Mouse (Mus musculus): ENCODE results near the gene Fut7. TPM values are rescaled to one million over a fixed set of nuclear protein-coding genes. Genes with fewer than 3 reads are reported as not detected.

The Fut7 gene
- polyA plus RNA-seq, 1 experiment from 2014 or later: not detected

GRCm38 (mm10) chr2:25429435-25430180 lies 6.5 kb downstream of the Fut7 start:
- H3K9me3 ChIP-seq (ENCODE audit: control insufficient read depth, low read length): no peaks in the 10 kb centered on the region
- peak overlapping the region; percentile 98 for H3K4me2 ChIP-seq
- peaks cover 37% of the 10 kb centered on the region for H3K27me3 ChIP-seq (replicated peaks; ENCODE audit: control insufficient read depth, insufficient read depth, low read length)
- H3K4me3 ChIP-seq (ENCODE audit: low read depth, low read length): peak overlapping the region; percentile 82
- H3K4me1 ChIP-seq (replicated peaks; ENCODE audit: control insufficient read depth, insufficient read depth, low read length): peaks cover 6% of the 10 kb centered on the region
- H3K36me3 ChIP-seq (ENCODE audit: control insufficient read depth, insufficient read depth, low read length): no peaks in the 10 kb centered on the region
- no peak for DNase-seq (ENCODE audit: low spot score)
- WGBS: 72% methylated on average over 5 of the region's 5 CpGs
- ATAC-seq (replicated peaks; ENCODE audit: low FRiP score): no peak
- H3K27ac ChIP-seq (ENCODE audit: low read depth, low read length): no peak overlapping the region
- no peak overlapping the region for H3K9ac ChIP-seq (ENCODE audit: low read depth, low read length)

- Histone ChIP-seq H3K36me3 (ENCODE audit: control insufficient read depth, insufficient read depth, low read length) (no peaks in the 10 kb centered on the region), H3K4me2 (no peak overlapping the region), H3K4me3 (ENCODE audit: low read depth, low read length) (no peak overlapping the region)
Observed at GRCm38 (mm10) chr2:25430395-25431233, 7.5 kb downstream of the Fut7 start.

GRCm38 (mm10) chr2:25431308-25431855 lies 8.3 kb downstream of the Fut7 start:
- 70% methylated on average over 6 of the region's 6 CpGs for WGBS

More at GRCm38 (mm10) chr2:25430395-25431233, 7.5 kb downstream of the Fut7 start:
- 77% methylated on average over 17 of the region's 17 CpGs for WGBS
- H3K4me1 ChIP-seq (replicated peaks; ENCODE audit: control insufficient read depth, insufficient read depth, low read length): peaks cover 6% of the 10 kb centered on the region
- no peak overlapping the region for H3K27ac ChIP-seq (ENCODE audit: low read depth, low read length)
- DNase-seq (ENCODE audit: low spot score): no peak
- ATAC-seq (replicated peaks; ENCODE audit: low FRiP score): no peak
- no peaks in the 10 kb centered on the region for H3K9me3 ChIP-seq (ENCODE audit: control insufficient read depth, low read length)
- peaks cover 27% of the 10 kb centered on the region for H3K27me3 ChIP-seq (replicated peaks; ENCODE audit: control insufficient read depth, insufficient read depth, low read length)
- no peak overlapping the region for H3K9ac ChIP-seq (ENCODE audit: low read depth, low read length)

GRCm38 (mm10) chr2:25432326-25433098 lies 9.4 kb downstream of the Fut7 start:
- Histone ChIP-seq H3K27me3 (replicated peaks; ENCODE audit: control insufficient read depth, insufficient read depth, low read length) (peaks cover 18% of the 10 kb centered on the region), H3K9ac (ENCODE audit: low read depth, low read length) (no peak overlapping the region), H3K27ac (ENCODE audit: low read depth, low read length) (no peak overlapping the region), H3K4me3 (ENCODE audit: low read depth, low read length) (no peak overlapping the region), H3K4me1 (replicated peaks; ENCODE audit: control insufficient read depth, insufficient read depth, low read length) (peaks cover 6% of the 10 kb centered on the region), H3K9me3 (ENCODE audit: control insufficient read depth, low read length) (no peaks in the 10 kb centered on the region), H3K36me3 (ENCODE audit: control insufficient read depth, insufficient read depth, low read length) (no peaks in the 10 kb centered on the region), H3K4me2 (no peak overlapping the region)
- no peak for DNase-seq (ENCODE audit: low spot score)
- ATAC-seq (replicated peaks; ENCODE audit: low FRiP score): no peak
- 56% methylated on average over 11 of the region's 11 CpGs for WGBS

More at GRCm38 (mm10) chr2:25431308-25431855, 8.3 kb downstream of the Fut7 start:
- Histone ChIP-seq H3K27me3 (replicated peaks; ENCODE audit: control insufficient read depth, insufficient read depth, low read length) (peaks cover 20% of the 10 kb centered on the region), H3K4me2 (no peak overlapping the region), H3K9me3 (ENCODE audit: control insufficient read depth, low read length) (no peaks in the 10 kb centered on the region), H3K4me1 (replicated peaks; ENCODE audit: control insufficient read depth, insufficient read depth, low read length) (peaks cover 6% of the 10 kb centered on the region), H3K9ac (ENCODE audit: low read depth, low read length) (no peak overlapping the region), H3K27ac (ENCODE audit: low read depth, low read length) (no peak overlapping the region; the same call in 1 of the 2 replicates), H3K4me3 (ENCODE audit: low read depth, low read length) (no peak overlapping the region), H3K36me3 (ENCODE audit: control insufficient read depth, insufficient read depth, low read length) (no peaks in the 10 kb centered on the region)
- ATAC-seq (replicated peaks; ENCODE audit: low FRiP score) (no peak), DNase-seq (ENCODE audit: low spot score) (no peak)

- Histone ChIP-seq H3K9me3 (ENCODE audit: control insufficient read depth, low read length) (no peaks in the 10 kb centered on the region), H3K27me3 (replicated peaks; ENCODE audit: control insufficient read depth, insufficient read depth, low read length) (peaks cover 18% of the 10 kb centered on the region), H3K4me1 (replicated peaks; ENCODE audit: control insufficient read depth, insufficient read depth, low read length) (peaks cover 6% of the 10 kb centered on the region), H3K27ac (ENCODE audit: low read depth, low read length) (no peak overlapping the region), H3K4me2 (no peak overlapping the region), H3K9ac (ENCODE audit: low read depth, low read length) (no peak overlapping the region), H3K36me3 (ENCODE audit: control insufficient read depth, insufficient read depth, low read length) (no peaks in the 10 kb centered on the region), H3K4me3 (ENCODE audit: low read depth, low read length) (no peak overlapping the region)
- DNase-seq (ENCODE audit: low spot score): no peak
- ATAC-seq (replicated peaks; ENCODE audit: low FRiP score): no peak
- WGBS: 85% methylated on average over 17 of the region's 17 CpGs
Observed at GRCm38 (mm10) chr2:25433101-25433500, 10.0 kb downstream of the Fut7 start.

GRCm38 (mm10) chr2:25434292-25434691 lies 11.2 kb downstream of the Fut7 start:
- DNase-seq (ENCODE audit: low spot score): no peak
- WGBS: 85% methylated on average over 8 of the region's 8 CpGs

GRCm38 (mm10) chr2:25436286-25436820 lies 13.3 kb downstream of the Fut7 start:
- no peaks in the 10 kb centered on the region for H3K9me3 ChIP-seq (ENCODE audit: control insufficient read depth, low read length)
- no peak for ATAC-seq (replicated peaks; ENCODE audit: low FRiP score)
- H3K4me2 ChIP-seq: no peak overlapping the region
- H3K9ac ChIP-seq (ENCODE audit: low read depth, low read length): no peak overlapping the region
- H3K27me3 ChIP-seq (replicated peaks; ENCODE audit: control insufficient read depth, insufficient read depth, low read length): no peaks in the 10 kb centered on the region
- 85% methylated on average over 10 of the region's 10 CpGs for WGBS
- no peak overlapping the region for H3K4me3 ChIP-seq (ENCODE audit: low read depth, low read length)
- DNase-seq (ENCODE audit: low spot score): no peak
- H3K4me1 ChIP-seq (replicated peaks; ENCODE audit: control insufficient read depth, insufficient read depth, low read length): no peaks in the 10 kb centered on the region
- no peaks in the 10 kb centered on the region for H3K36me3 ChIP-seq (ENCODE audit: control insufficient read depth, insufficient read depth, low read length)
- no peak overlapping the region for H3K27ac ChIP-seq (ENCODE audit: low read depth, low read length)

More at GRCm38 (mm10) chr2:25434292-25434691, 11.2 kb downstream of the Fut7 start:
- no peak overlapping the region for H3K27ac ChIP-seq (ENCODE audit: low read depth, low read length)
- no peak overlapping the region for H3K4me3 ChIP-seq (ENCODE audit: low read depth, low read length)
- H3K9me3 ChIP-seq (ENCODE audit: control insufficient read depth, low read length): no peaks in the 10 kb centered on the region
- H3K9ac ChIP-seq (ENCODE audit: low read depth, low read length): no peak overlapping the region
- no peak overlapping the region for H3K4me2 ChIP-seq
- ATAC-seq (replicated peaks; ENCODE audit: low FRiP score): no peak
- no peaks in the 10 kb centered on the region for H3K36me3 ChIP-seq (ENCODE audit: control insufficient read depth, insufficient read depth, low read length)
- peaks cover 12% of the 10 kb centered on the region for H3K27me3 ChIP-seq (replicated peaks; ENCODE audit: control insufficient read depth, insufficient read depth, low read length)
- peaks cover 2% of the 10 kb centered on the region; the same call in 1 of the 2 replicates for H3K4me1 ChIP-seq (replicated peaks; ENCODE audit: control insufficient read depth, insufficient read depth, low read length)

- DNase-seq (ENCODE audit: low spot score) (no peak), ATAC-seq (replicated peaks; ENCODE audit: low FRiP score) (no peak)
Observed at GRCm38 (mm10) chr2:25441067-25441466, 18.0 kb downstream of the Fut7 start.

More at GRCm38 (mm10) chr2:25441067-25441466, 18.0 kb downstream of the Fut7 start:
- H3K9me3 ChIP-seq (ENCODE audit: control insufficient read depth, low read length): no peaks in the 10 kb centered on the region
- H3K36me3 ChIP-seq (ENCODE audit: control insufficient read depth, insufficient read depth, low read length): no peaks in the 10 kb centered on the region
- H3K4me3 ChIP-seq (ENCODE audit: low read depth, low read length): no peak overlapping the region
- no peak overlapping the region for H3K4me2 ChIP-seq
- 81% methylated on average over 20 of the region's 20 CpGs for WGBS
- no peak overlapping the region for H3K9ac ChIP-seq (ENCODE audit: low read depth, low read length)
- H3K27ac ChIP-seq (ENCODE audit: low read depth, low read length): no peak overlapping the region
- H3K27me3 ChIP-seq (replicated peaks; ENCODE audit: control insufficient read depth, insufficient read depth, low read length): no peaks in the 10 kb centered on the region
- no peaks in the 10 kb centered on the region for H3K4me1 ChIP-seq (replicated peaks; ENCODE audit: control insufficient read depth, insufficient read depth, low read length)

Measured in liver, embryonic 11.5 days (tissue).